Mouse (Mus musculus) hindbrain, embryonic 11.5 days (tissue): Measurements from ENCODE around the gene Ppfibp2. TPM values are rescaled to one million over a fixed set of nuclear protein-coding genes. Genes with fewer than 3 reads are reported as not detected.

Experiments
- ATAC-seq: fragments of 200-750 bp; cut with Nextera tagmentation; 2 replicates; pipeline ENCODE4 v1.8.0; 2017; ENCODE audit warnings: mild to moderate bottlenecking, moderate TSS enrichment, moderate library complexity; ENCODE audit not compliant: low FRiP score
- DNase-seq: peaks from one replicate; pipeline ENCODE4 v3.0.0-alpha.2; 2015; ENCODE audit warnings: low spot score
- H3K27ac ChIP-seq: fragments of 300-500 bp; sonication (generic); 2 replicates; pipeline ENCODE4 v1.5.1; 2014; ENCODE audit warnings: mild to moderate bottlenecking, low read depth, low read length
- H3K27me3 ChIP-seq: fragments of 300-500 bp; sonication (generic); 2 replicates; pipeline ENCODE4 v1.6.1; 2014; ENCODE audit warnings: mild to moderate bottlenecking, low read length, moderate library complexity, mixed read lengths; ENCODE audit not compliant: control insufficient read depth, insufficient read depth
- H3K36me3 ChIP-seq: fragments of 300-500 bp; sonication (generic); 2 replicates; pipeline ENCODE4 v1.6.1; 2014; ENCODE audit warnings: mild to moderate bottlenecking, low read length, moderate library complexity, mixed read lengths; ENCODE audit not compliant: control insufficient read depth, insufficient read depth
- H3K4me1 ChIP-seq: fragments of 300-500 bp; sonication (generic); replicated peaks from 2 replicates; pipeline ENCODE4 v1.6.1; 2014; ENCODE audit warnings: low read length, mixed read lengths; ENCODE audit not compliant: control insufficient read depth, insufficient read depth
- H3K4me2 ChIP-seq: fragments of 300-500 bp; sonication (generic); replicated peaks from 2 replicates; pipeline ENCODE4 v1.6.1; 2014; ENCODE audit warnings: mild to moderate bottlenecking, low read depth, low read length
- H3K4me3 ChIP-seq: fragments of 300-500 bp; sonication (generic); 2 replicates; pipeline ENCODE4 v1.5.1; 2014; ENCODE audit warnings: low read depth, low read length
- H3K9ac ChIP-seq: fragments of 300-500 bp; sonication (generic); 2 replicates; pipeline ENCODE4 v1.6.1; 2014; ENCODE audit warnings: low read depth, low read length
- H3K9me3 ChIP-seq: fragments of 300-500 bp; sonication (generic); 2 replicates; pipeline ENCODE4 v1.6.1; 2016; ENCODE audit warnings: low read length; ENCODE audit not compliant: control insufficient read depth
- WGBS: fragments of 180-500 bp; shearing (Covaris S2); extraction: QIAGEN DNeasy Blood & Tissue Kit; methylation state at CpG from one replicate; pipeline ENCODE4 v1.1.7; 2014; 5-methylcytosine and 5-hydroxymethylcytosine counted together
- polyA plus RNA-seq: library from polyadenylated mRNA; unstranded; fragments of >200 nt; fragmentation: Nextera tagmentation; extraction: Ambion mirVana; gene quantifications from 2 replicates; pipeline ENCODE4 v1.2.1, GENCODE M21; 2014

Gene Ppfibp2
- polyA plus RNA-seq, 1 experiment from 2014 or later = 5.1 TPM

DNA sequence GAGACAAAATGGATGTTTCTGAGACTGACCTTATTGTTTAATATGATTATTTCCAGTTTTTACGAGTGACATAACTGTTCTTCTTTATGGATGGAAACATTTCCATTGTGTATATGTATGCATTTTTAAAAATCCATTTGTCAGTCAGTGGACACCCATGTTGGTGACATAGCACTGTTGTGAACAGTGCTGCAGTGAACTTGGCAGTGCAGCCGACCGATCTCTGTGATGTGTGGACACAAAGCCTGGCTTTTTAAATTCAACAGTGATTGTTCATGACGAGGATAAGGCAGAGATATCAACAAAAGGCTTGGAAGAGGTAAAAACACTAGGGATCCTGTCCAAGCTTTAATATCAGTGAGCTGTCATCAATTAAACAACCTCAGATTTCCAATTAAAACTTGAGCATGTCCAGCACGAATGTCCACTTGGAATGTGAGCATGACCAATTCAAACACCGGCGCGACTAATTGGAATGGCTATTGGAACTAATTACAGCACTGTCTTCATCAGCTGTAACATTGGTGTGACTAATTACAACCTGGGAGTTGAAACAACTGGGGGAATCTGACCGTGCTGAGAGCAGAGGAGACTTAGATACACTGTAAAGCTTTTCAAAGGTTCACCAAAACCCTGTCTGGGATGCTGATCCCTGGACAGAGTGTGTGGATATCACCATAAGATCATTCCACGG, 99.4 kb downstream of the Ppfibp2 start:
- no peaks in the 10 kb centered on the region for H3K4me1 ChIP-seq
- peak; percentile 52 for ATAC-seq
- DNase-seq = peak; percentile 25
- H3K4me3 ChIP-seq = no peak overlapping the region
- peaks cover 6% of the 10 kb centered on the region; the same call in 1 of the 2 replicates for H3K27me3 ChIP-seq
- H3K9me3 ChIP-seq = no peaks in the 10 kb centered on the region
- 65% methylated on average over 10 of the region's 10 CpGs for WGBS
- no peak overlapping the region for H3K9ac ChIP-seq
- no peak overlapping the region for H3K4me2 ChIP-seq
- H3K27ac ChIP-seq = no peak overlapping the region
- no peaks in the 10 kb centered on the region for H3K36me3 ChIP-seq

- 87% methylated on average over 5 of the region's 5 CpGs for WGBS
- DNase-seq = no peak
- Histone ChIP-seq H3K27ac (no peak overlapping the region), H3K9ac (no peak overlapping the region), H3K4me2 (no peak overlapping the region), H3K27me3 (peaks cover 3% of the 10 kb centered on the region; the same call in 1 of the 2 replicates), H3K9me3 (no peaks in the 10 kb centered on the region), H3K4me1 (no peaks in the 10 kb centered on the region), H3K4me3 (no peak overlapping the region), H3K36me3 (no peaks in the 10 kb centered on the region)
- ATAC-seq = no peak
Observed at GRCm38 (mm10) chr7:107697066-107697465, 102.1 kb downstream of the Ppfibp2 start.

DNA sequence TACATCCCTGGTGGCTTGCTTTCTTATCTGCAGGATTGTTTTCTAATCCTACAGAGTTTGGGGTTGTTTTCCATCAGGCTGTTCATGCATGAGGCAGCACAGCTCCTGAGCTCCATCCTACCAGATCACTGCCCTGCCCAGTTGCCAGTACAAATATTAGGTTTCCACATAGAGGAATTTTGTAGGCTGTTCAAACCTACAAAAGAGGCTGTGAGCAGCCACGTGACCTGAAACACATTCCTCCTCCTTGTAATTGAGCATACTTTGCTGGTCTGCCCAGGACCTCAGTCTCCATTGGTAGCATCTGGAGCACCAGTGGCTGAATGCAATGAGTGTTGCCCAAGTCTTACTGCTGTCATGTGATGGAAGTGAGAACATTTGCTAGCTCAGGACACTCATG, 104.9 kb downstream of the Ppfibp2 start:
- H3K9ac ChIP-seq = no peak overlapping the region
- H3K27ac ChIP-seq = no peak overlapping the region
- H3K36me3 ChIP-seq = no peaks in the 10 kb centered on the region
- peaks cover 3% of the 10 kb centered on the region; the same call in 1 of the 2 replicates for H3K27me3 ChIP-seq
- ATAC-seq (no peak), DNase-seq (no peak)
- H3K4me2 ChIP-seq = no peak overlapping the region
- no peaks in the 10 kb centered on the region for H3K4me1 ChIP-seq
- 65% methylated on average over 1 of the region's 1 CpGs for WGBS
- H3K9me3 ChIP-seq = no peaks in the 10 kb centered on the region
- H3K4me3 ChIP-seq = no peak overlapping the region

- peaks cover 3% of the 10 kb centered on the region; the same call in 1 of the 2 replicates for H3K27me3 ChIP-seq
- H3K36me3 ChIP-seq = no peaks in the 10 kb centered on the region
- no peak for DNase-seq
- no peak overlapping the region for H3K4me2 ChIP-seq
- H3K4me3 ChIP-seq = no peak overlapping the region
- 84% methylated on average over 5 of the region's 5 CpGs for WGBS
- no peak for ATAC-seq
- H3K27ac ChIP-seq = no peak overlapping the region
- H3K4me1 ChIP-seq = no peaks in the 10 kb centered on the region
- H3K9me3 ChIP-seq = no peaks in the 10 kb centered on the region
- no peak overlapping the region for H3K9ac ChIP-seq
Observed at GRCm38 (mm10) chr7:107700646-107701045, 105.6 kb downstream of the Ppfibp2 start.

- Histone ChIP-seq H3K9me3 (no peaks in the 10 kb centered on the region), H3K27me3 (no peaks in the 10 kb centered on the region), H3K36me3 (no peaks in the 10 kb centered on the region), H3K9ac (no peak overlapping the region), H3K27ac (no peak overlapping the region), H3K4me3 (no peak overlapping the region), H3K4me2 (no peak overlapping the region), H3K4me1 (no peaks in the 10 kb centered on the region)
- 65% methylated on average over 13 of the region's 13 CpGs for WGBS
- DNase-seq (no peak), ATAC-seq (no peak)
Observed at GRCm38 (mm10) chr7:107702461-107703380, 107.7 kb downstream of the Ppfibp2 start.

DNA sequence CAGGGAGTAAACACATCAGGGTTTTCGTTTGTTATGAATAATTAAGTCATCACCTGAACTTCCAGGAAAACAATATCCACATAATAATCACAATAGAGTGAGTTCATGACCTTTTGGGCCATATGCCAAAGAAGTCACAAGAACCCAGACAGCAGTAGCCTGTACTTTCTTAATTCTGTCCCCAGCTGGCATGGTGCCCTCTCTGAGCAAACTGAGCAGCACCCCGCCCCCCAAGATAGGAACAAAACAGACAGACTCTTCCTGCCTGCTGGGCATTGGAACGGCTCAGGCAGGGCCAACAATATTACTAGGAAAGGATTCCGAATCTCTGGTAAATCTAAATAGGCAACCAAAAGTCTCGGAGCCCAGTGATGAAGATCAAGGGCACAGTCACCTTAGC, 110.9 kb downstream of the Ppfibp2 start:
- no peak for ATAC-seq
- DNase-seq = no peak

GRCm38 (mm10) chr7:107707650-107708049, 112.6 kb downstream of the Ppfibp2 start:
- Histone ChIP-seq H3K4me2 (no peak overlapping the region), H3K27ac (no peak overlapping the region), H3K9me3 (no peaks in the 10 kb centered on the region), H3K4me3 (no peak overlapping the region), H3K9ac (no peak overlapping the region), H3K4me1 (no peaks in the 10 kb centered on the region), H3K36me3 (no peaks in the 10 kb centered on the region), H3K27me3 (no peaks in the 10 kb centered on the region)
- ATAC-seq = no peak
- WGBS = 65% methylated on average over 9 of the region's 9 CpGs
- no peak for DNase-seq

More for the DNA sequence above, 110.9 kb downstream of the Ppfibp2 start:
- no peak overlapping the region for H3K4me3 ChIP-seq
- H3K36me3 ChIP-seq = no peaks in the 10 kb centered on the region
- WGBS = 79% methylated on average over 5 of the region's 5 CpGs
- H3K9me3 ChIP-seq = no peaks in the 10 kb centered on the region
- H3K4me2 ChIP-seq = no peak overlapping the region
- H3K27ac ChIP-seq = no peak overlapping the region
- H3K4me1 ChIP-seq = no peaks in the 10 kb centered on the region
- no peaks in the 10 kb centered on the region for H3K27me3 ChIP-seq
- H3K9ac ChIP-seq = no peak overlapping the region

GRCm38 (mm10) chr7:107708491-107709112, 113.6 kb downstream of the Ppfibp2 start:
- H3K9me3 ChIP-seq = no peaks in the 10 kb centered on the region
- no peak overlapping the region for H3K27ac ChIP-seq
- no peaks in the 10 kb centered on the region for H3K4me1 ChIP-seq
- no peaks in the 10 kb centered on the region for H3K36me3 ChIP-seq
- no peaks in the 10 kb centered on the region for H3K27me3 ChIP-seq
- DNase-seq (peak; percentile 76), ATAC-seq (peak; percentile 88)
- no peak overlapping the region for H3K9ac ChIP-seq
- WGBS = 7% methylated on average over 10 of the region's 10 CpGs
- 0 out of 2 replicates have a peak overlapping the region, but pooled peaks have one; percentile 13 for H3K4me2 ChIP-seq
- H3K4me3 ChIP-seq = no peak overlapping the region
